Mouse (Mus musculus): ENCODE data around the gene Rcn3. TPM values are rescaled to one million over a fixed set of nuclear protein-coding genes. Genes with fewer than 3 reads are reported as not detected.

The Rcn3 gene
- polyA plus RNA-seq, 1 experiment from 2014 or later = 302 TPM

- H3K9ac ChIP-seq = peak overlapping the region; percentile 28; the same call in 1 of the 2 replicates
- H3K27me3 ChIP-seq = no peaks in the 10 kb centered on the region
- H3K36me3 ChIP-seq = no peaks in the 10 kb centered on the region
- H3K4me1 ChIP-seq = peaks cover 21% of the 10 kb centered on the region
- WGBS = 11% methylated on average over 11 of the region's 11 CpGs
- peak overlapping the region; percentile 55 for H3K4me2 ChIP-seq (replicated peaks)
- ATAC-seq (ENCODE audit: insufficient number of reproducible peaks, insufficient read depth, low FRiP score, low TSS enrichment) = no peak
- H3K27ac ChIP-seq = peak overlapping the region; percentile 90
- no peaks in the 10 kb centered on the region for H3K9me3 ChIP-seq
- H3K4me3 ChIP-seq = peak overlapping the region; percentile 60
Measured at GRCm38 (mm10) chr7:45061532-45062075, 30.4 kb downstream of the Rcn3 start.

GRCm38 (mm10) chr7:45060632-45061122 lies 31.3 kb downstream of the Rcn3 start:
- Histone ChIP-seq H3K4me2 (replicated peaks) (no peak overlapping the region), H3K4me1 (peaks cover 21% of the 10 kb centered on the region), H3K9ac (no peak overlapping the region), H3K9me3 (no peaks in the 10 kb centered on the region), H3K27me3 (no peaks in the 10 kb centered on the region), H3K27ac (0 out of 2 replicates have a peak overlapping the region, but pooled peaks have one; percentile 90), H3K36me3 (no peaks in the 10 kb centered on the region), H3K4me3 (no peak overlapping the region)
- no peak for ATAC-seq (ENCODE audit: insufficient number of reproducible peaks, insufficient read depth, low FRiP score, low TSS enrichment)
- 88% methylated on average over 6 of the region's 6 CpGs for WGBS

- WGBS = 76% methylated on average over 10 of the region's 10 CpGs
- H3K4me1 ChIP-seq = peaks cover 19% of the 10 kb centered on the region
- no peaks in the 10 kb centered on the region for H3K9me3 ChIP-seq
- ATAC-seq (ENCODE audit: insufficient number of reproducible peaks, insufficient read depth, low FRiP score, low TSS enrichment) = no peak
- no peaks in the 10 kb centered on the region for H3K27me3 ChIP-seq
- H3K4me2 ChIP-seq (replicated peaks) = no peak overlapping the region
- peak overlapping the region; percentile 10; the same call in 1 of the 2 replicates for H3K9ac ChIP-seq
- H3K36me3 ChIP-seq = no peaks in the 10 kb centered on the region
- H3K27ac ChIP-seq = peak overlapping the region; percentile 50; the same call in 1 of the 2 replicates
- H3K4me3 ChIP-seq = no peak overlapping the region
Measured at GRCm38 (mm10) chr7:45058607-45059571, 33.1 kb downstream of the Rcn3 start.

- H3K9me3 ChIP-seq = no peaks in the 10 kb centered on the region
- no peaks in the 10 kb centered on the region for H3K27me3 ChIP-seq
- no peak overlapping the region for H3K27ac ChIP-seq
- H3K4me2 ChIP-seq (replicated peaks) = no peak overlapping the region
- H3K4me1 ChIP-seq = peaks cover 15% of the 10 kb centered on the region
- no peak overlapping the region for H3K9ac ChIP-seq
- H3K4me3 ChIP-seq = no peak overlapping the region
- no peak for ATAC-seq (ENCODE audit: insufficient number of reproducible peaks, insufficient read depth, low FRiP score, low TSS enrichment)
- no peaks in the 10 kb centered on the region for H3K36me3 ChIP-seq
Measured at GRCm38 (mm10) chr7:45056972-45057348, 35.1 kb downstream of the Rcn3 start.

GRCm38 (mm10) chr7:45056329-45056971 lies 35.6 kb downstream of the Rcn3 start:
- no peak overlapping the region for H3K9ac ChIP-seq
- H3K36me3 ChIP-seq = no peaks in the 10 kb centered on the region
- ATAC-seq (ENCODE audit: insufficient number of reproducible peaks, insufficient read depth, low FRiP score, low TSS enrichment) = no peak
- H3K9me3 ChIP-seq = no peaks in the 10 kb centered on the region
- no peak overlapping the region for H3K27ac ChIP-seq
- no peaks in the 10 kb centered on the region for H3K27me3 ChIP-seq
- 69% methylated on average over 14 of the region's 14 CpGs for WGBS
- peaks cover 16% of the 10 kb centered on the region for H3K4me1 ChIP-seq
- no peak overlapping the region for H3K4me2 ChIP-seq (replicated peaks)
- no peak overlapping the region for H3K4me3 ChIP-seq

- no peaks in the 10 kb centered on the region for H3K27me3 ChIP-seq
- peak overlapping the region; percentile 94 for H3K9ac ChIP-seq
- peak overlapping the region; percentile 100 for H3K27ac ChIP-seq
- peak overlapping the region; percentile 78 for H3K4me3 ChIP-seq
- H3K4me2 ChIP-seq (replicated peaks) = peak overlapping the region; percentile 88
- no peaks in the 10 kb centered on the region for H3K9me3 ChIP-seq
- peaks cover 16% of the 10 kb centered on the region for H3K36me3 ChIP-seq
- under 1% methylated on average over 33 of the region's 33 CpGs for whole genome bisulfite sequencing
- H3K4me1 ChIP-seq = peaks cover 22% of the 10 kb centered on the region
- ATAC-seq (ENCODE audit: insufficient number of reproducible peaks, insufficient read depth, low FRiP score, low TSS enrichment) = peak; percentile 93
Measured at GRCm38 (mm10) chr7:45053931-45054510, 38.0 kb downstream of the Rcn3 start.

GRCm38 (mm10) chr7:45053117-45053930 lies 38.7 kb downstream of the Rcn3 start:
- H3K9ac ChIP-seq = peak overlapping the region; percentile 94
- peak overlapping the region; percentile 88 for H3K4me2 ChIP-seq (replicated peaks)
- H3K9me3 ChIP-seq = no peaks in the 10 kb centered on the region
- H3K27ac ChIP-seq = peak overlapping the region; percentile 100
- WGBS = 1% methylated on average over 45 of the region's 59 CpGs
- no peaks in the 10 kb centered on the region for H3K27me3 ChIP-seq
- peaks cover 23% of the 10 kb centered on the region for H3K36me3 ChIP-seq
- ATAC-seq (ENCODE audit: insufficient number of reproducible peaks, insufficient read depth, low FRiP score, low TSS enrichment) = peak; percentile 48
- peak overlapping the region; percentile 78 for H3K4me3 ChIP-seq
- peaks cover 20% of the 10 kb centered on the region; the same call in 1 of the 2 replicates for H3K4me1 ChIP-seq

- peak within 1 kb of the TSS; percentile 88 for H3K4me2 ChIP-seq (replicated peaks)
- WGBS = 0% methylated on average over 2 of the region's 18 CpGs
- peak within 1 kb of the TSS; percentile 100 for H3K27ac ChIP-seq
- H3K27me3 ChIP-seq = no peaks in the 10 kb centered on the region
- peaks cover 29% of the 10 kb centered on the region for H3K36me3 ChIP-seq
- H3K9me3 ChIP-seq = no peaks in the 10 kb centered on the region
- H3K4me3 ChIP-seq = peak within 1 kb of the TSS; percentile 78
- H3K9ac ChIP-seq = peak within 1 kb of the TSS; percentile 94
- ATAC-seq (ENCODE audit: insufficient number of reproducible peaks, insufficient read depth, low FRiP score, low TSS enrichment) = no peak
- H3K4me1 ChIP-seq = peaks cover 20% of the 10 kb centered on the region; the same call in 1 of the 2 replicates
Measured at GRCm38 (mm10) chr7:45052862-45053116, 39.2 kb downstream of the Rcn3 start, which contains the start of gene Prr12. TSS of gene Prr12 (minus strand) at chr7:45052881.

GRCm38 (mm10) chr7:45052181-45052861 lies 39.7 kb downstream of the Rcn3 start:
- H3K27ac ChIP-seq = peak overlapping the region; percentile 100
- under 1% methylated on average over 38 of the region's 38 CpGs for WGBS
- peak overlapping the region; percentile 88 for H3K4me2 ChIP-seq (replicated peaks)
- H3K27me3 ChIP-seq = no peaks in the 10 kb centered on the region
- peaks cover 33% of the 10 kb centered on the region for H3K36me3 ChIP-seq
- H3K4me1 ChIP-seq = peaks cover 20% of the 10 kb centered on the region; the same call in 1 of the 2 replicates
- no peaks in the 10 kb centered on the region for H3K9me3 ChIP-seq
- H3K9ac ChIP-seq = peak overlapping the region; percentile 94
- ATAC-seq (ENCODE audit: insufficient number of reproducible peaks, insufficient read depth, low FRiP score, low TSS enrichment) = no peak
- H3K4me3 ChIP-seq = peak overlapping the region; percentile 78

- 1% methylated on average over 13 of the region's 13 CpGs for WGBS
- H3K9ac ChIP-seq = peak overlapping the region; percentile 94
- H3K4me2 ChIP-seq (replicated peaks) = peak overlapping the region; percentile 88
- H3K27me3 ChIP-seq = no peaks in the 10 kb centered on the region
- ATAC-seq (ENCODE audit: insufficient number of reproducible peaks, insufficient read depth, low FRiP score, low TSS enrichment) = no peak
- peaks cover 41% of the 10 kb centered on the region for H3K36me3 ChIP-seq
- peaks cover 23% of the 10 kb centered on the region; the same call in 1 of the 2 replicates for H3K4me1 ChIP-seq
- H3K4me3 ChIP-seq = peak overlapping the region; percentile 78
- peak overlapping the region; percentile 100 for H3K27ac ChIP-seq
- no peaks in the 10 kb centered on the region for H3K9me3 ChIP-seq
Measured at GRCm38 (mm10) chr7:45051601-45051974, 40.4 kb downstream of the Rcn3 start.
